Mouse (Mus musculus): ENCODE results near the gene Pcolce2. TPM values are rescaled to one million over a fixed set of nuclear protein-coding genes. Genes with fewer than 3 reads are reported as not detected.

Pcolce2 gene
- 0.12 TPM for polyA plus RNA-seq (2017; shearing (Covaris generic))

GRCm38 (mm10) chr9:95637271-95638181 lies at the start of gene Pcolce2:
Gene Pcolce2, plus strand, starts transcription at chr9:95637601.

Other genes starting within 250 kb of the Pcolce2 start
- 11.0 TPM for gene Chst2, start 230.9 kb upstream of the Pcolce2 start, polyA plus RNA-seq (2017; shearing (Covaris generic))
- gene U2surp, start 125.6 kb upstream of the Pcolce2 start, polyA plus RNA-seq (2017; shearing (Covaris generic)) = 177 TPM
- 0.07 TPM for gene Paqr9, start 77.9 kb upstream of the Pcolce2 start, polyA plus RNA-seq (2017; shearing (Covaris generic))
- gene Trpc1, start 112.8 kb downstream of the Pcolce2 start, polyA plus RNA-seq (2017; shearing (Covaris generic)) = 0.44 TPM
- 0.31 TPM for gene Pls1, start 207.7 kb downstream of the Pcolce2 start, polyA plus RNA-seq (2017; shearing (Covaris generic))
- gene Atr, start 220.0 kb downstream of the Pcolce2 start, polyA plus RNA-seq (2017; shearing (Covaris generic)) = 33.9 TPM

All from CD4-positive, CD25-positive, alpha-beta regulatory T cell (primary cell).